Mouse (Mus musculus) liver, adult (tissue): Measurements from ENCODE around the gene Neo1.

Source experiments
- GATA4 ChIP-seq: IDR thresholded peaks from 2 replicates; pipeline ENCODE4 v1.6.1; 2014; ENCODE audit warnings: mild to moderate bottlenecking, low read length; ENCODE audit not compliant: insufficient replicate concordance

Neo1 gene

DNA sequence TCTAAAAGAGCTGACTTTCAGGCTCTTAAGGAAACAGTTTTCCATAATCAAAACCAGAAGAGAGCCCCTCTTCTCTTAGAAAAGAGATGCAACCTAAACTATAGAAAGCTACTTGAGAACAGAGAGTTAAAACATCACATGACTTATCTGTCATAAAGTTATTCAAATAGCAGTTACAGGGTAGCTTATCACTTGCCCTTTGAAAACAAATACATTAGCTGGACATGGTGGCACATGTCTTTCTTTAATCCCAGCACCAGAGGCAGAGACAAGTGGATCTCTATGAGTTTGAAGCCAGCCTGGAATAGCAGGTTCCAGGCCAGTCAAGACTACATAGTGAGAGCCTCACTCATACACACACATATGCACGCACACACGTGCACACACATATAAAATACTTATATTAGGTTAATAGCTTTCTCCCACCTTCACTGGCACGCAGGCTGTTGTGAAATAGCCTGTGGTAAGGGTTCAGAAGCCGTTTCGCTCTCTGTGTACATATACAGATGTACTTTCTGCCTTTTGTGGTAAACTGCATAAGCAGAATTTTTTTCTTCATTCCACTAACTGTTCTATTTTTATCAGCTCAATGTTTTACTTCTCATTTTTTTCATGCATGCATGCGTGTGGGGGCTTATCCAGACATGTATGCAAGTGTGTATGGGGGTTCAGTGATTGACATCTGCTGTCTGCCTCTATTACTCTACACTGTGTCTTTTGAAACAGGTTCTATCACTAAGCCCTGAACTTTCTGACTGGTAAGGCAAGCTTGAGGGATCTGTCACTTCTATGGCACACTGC, 144.2 kb downstream of the Neo1 start:
- TF ChIP-seq GATA4: no peak

DNA sequence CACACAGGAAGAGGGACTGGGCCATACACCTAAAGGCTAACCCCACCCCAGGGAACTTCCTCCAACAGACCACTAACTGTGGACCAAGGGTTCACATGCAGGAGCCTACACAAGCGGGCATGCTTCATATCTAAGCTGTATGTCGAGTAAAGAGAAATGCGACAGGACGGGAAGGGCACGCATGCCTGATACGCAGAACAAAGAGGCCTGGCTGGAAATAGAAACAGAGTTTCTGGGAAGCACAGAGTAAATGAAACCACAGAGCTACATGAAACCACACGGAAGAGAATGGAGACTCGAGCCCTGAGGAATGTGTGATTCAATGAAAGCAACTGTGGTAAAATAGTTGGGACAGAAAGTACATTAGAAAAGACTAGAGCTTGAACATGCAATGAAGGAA, 145.3 kb downstream of the Neo1 start:
- no peak for TF ChIP-seq GATA4

DNA sequence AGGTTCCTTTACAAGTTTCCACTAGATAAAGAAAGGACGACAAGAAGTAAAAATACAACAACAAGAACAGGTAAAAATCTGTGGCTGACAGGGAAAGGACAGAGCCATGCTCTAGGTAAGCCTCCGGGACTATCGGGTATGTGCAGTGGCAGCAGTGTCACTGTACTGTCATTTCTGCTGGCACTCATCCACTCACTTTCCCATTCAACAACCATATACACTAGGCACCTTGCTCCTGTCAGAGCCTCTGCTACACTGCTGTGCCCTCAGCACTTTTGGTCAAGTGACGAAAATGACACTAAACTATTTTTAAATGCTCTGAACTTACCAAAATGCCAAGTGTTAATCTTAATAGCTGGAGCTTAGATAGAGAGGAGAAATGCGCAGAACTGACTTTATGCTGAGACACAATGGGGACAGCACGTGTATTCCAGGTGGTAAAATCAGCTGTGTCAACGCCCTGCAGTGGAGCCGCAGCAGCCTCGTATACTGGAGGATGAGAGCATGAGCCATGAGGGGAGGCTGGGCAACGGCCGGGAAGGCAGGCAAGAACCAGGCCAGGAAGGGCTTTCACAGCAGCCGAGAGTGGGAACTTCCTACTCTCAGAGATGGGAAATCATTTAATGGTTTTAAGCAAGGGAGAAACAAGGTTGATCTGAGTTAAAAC, 146.3 kb downstream of the Neo1 start:
- no peak for TF ChIP-seq GATA4

DNA sequence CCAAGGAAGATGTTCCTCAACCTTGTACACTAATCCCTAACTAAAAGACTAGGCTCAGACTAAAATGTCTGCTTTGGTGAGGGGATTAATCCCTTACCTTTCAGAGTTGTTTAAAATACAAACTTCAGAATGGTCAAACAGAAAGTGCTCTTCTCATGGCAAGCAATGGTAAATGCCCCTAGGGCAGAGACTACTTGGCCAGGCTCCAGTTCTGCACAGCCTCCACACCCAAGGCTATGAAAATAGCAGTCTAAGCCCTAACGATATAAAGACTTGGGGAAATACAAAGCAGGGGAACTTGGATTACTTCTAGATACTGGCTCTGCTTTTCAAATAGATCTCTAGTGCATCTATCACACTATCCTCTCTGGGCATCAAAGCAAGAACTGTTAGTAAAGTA, 153.6 kb downstream of the Neo1 start:
- TF ChIP-seq GATA4: no peak

DNA sequence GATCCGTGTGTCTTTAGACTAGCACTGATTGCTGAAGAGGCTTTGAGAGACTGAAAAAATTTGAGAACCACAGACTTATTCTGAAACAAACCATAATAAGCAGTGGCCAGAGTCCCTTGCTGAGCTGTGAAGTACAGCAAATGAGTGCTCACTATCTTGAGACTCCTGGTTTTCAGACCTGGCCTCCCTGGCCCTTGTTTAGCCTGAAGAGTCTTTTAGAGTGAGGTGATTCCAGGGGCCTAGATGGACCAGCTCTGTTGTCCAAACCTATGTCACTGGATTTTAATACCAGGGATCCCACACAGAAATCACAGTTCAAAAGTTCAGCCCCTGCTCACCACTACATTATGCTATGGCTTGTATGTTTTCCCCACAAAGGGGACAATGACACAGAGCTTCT, 156.4 kb downstream of the Neo1 start:
- no peak for TF ChIP-seq GATA4

DNA sequence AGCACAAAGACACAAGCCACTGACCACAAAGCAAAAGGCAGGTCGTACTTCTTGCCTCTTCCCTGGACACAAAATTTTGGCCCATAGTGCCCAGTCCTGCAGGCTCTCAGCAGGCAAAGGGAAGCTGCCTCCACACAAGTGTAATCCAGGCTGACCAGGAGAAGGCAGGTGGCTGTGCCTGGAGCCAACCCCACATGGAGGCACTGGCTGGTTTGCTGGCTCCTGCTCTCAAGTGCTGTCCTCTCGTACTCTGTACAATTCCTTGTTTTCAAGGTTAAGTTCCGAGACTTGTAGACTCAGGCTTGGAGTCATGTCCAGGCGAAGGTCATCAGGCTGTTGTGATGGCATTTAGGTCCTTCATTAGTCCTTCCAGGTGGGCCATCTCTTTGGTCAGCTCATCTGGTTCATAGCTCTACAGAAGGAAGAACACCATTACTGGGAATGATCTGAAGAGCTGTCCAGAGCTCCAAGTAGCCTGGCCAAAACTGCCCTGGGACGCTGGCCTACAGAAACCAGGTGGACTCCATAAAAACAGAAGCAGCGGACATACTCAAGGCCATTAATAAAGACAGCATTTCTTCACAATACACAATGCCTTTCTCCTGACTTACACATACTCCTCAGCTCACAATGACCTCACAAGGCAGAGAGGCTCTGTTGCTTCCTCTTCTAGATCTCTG, 159.2 kb downstream of the Neo1 start:
- TF ChIP-seq GATA4: no peak

DNA sequence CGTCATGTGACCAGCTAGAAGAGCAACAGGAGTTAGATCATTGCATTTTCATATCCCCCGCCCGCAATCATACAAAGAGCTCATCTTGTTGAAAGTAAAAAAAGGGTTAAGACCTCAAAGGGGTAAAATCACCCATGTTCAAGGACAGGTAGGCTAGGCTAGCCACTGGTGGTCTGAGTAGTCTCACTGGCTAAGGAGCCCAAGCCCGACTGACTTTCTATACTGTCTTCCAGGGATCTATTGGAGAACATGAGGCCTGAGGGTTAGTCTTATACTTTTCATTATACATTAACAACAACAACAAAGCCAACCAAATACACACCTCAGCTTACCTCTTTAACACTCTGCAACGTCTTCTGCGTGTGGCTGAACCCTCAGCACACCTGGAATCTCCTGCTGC, 160.8 kb downstream of the Neo1 start:
- no peak for TF ChIP-seq GATA4

DNA sequence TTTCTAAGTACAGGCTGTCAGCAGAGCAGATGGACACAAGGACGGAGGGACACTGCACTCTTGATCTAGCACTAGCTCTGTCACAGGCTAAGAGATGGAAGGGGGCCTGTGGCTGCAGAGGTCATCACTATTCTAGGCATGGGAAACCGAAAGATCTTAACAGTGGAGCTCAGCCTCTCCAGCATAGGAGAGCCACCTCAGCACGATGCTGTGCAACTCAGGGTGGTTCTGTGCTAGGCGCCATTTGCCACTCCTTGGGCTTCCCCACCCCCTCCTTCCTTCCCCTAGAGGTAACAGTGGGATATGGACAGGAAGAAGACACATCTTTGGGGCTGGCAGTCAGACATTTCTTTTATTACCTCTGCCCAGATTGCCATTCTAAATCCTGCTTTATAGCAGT, 161.9 kb downstream of the Neo1 start:
- no peak for TF ChIP-seq GATA4

DNA sequence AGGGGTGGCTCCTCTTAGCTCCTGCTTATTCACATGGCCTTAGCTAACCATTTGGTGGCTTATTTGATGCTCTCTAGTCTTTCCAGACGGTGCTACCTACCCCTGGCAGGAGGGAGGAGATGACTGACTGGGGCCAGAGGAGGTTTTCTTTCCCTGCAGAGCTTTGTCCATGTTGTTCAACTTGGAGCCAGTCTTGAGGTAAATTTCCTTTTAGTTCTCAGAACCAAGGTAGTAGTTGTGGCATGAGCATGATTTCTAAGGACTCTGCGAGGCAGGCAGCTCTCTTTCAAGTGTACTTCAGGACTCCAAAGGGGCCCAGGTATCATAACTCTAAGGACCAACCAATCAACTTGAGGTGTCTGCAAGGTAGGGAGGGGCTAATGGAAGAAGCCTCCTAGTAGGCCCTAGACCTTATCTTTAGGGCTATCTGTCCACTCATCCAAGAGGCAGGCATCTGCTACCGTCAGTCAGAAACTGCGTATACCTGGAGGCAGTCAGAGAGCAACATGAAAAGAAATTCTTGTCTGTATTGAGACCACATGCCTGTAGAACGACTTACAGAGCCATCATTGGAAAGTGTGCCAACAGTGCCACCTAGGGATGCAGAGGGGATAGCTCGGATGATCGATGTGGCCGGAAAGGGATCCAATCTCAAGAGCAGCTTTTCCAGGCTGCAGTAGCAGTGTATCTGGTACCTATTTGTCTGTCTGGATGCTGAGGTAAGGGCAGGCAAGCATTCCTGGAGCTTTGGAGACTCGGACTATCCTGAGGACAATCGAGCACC, 162.5 kb downstream of the Neo1 start:
- TF ChIP-seq GATA4: no peak

DNA sequence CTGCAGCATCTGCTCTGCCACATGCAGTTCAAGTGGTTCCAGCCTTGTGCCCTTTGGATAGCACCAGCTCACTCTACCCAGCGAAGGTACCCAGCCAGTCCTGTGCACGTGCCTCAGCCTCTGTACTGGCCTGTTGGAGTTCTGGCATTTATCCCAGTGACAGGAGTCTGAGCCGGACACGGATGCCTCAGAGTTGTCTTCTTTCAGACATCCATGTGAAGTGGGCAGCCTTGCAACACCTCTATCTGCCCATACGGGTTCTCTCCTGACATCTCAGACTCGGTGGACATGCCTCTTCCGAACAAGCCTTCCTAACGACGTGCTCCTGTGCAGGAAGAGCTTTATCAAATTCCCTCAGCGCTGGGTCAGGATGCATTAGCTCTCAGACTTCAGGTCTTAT, 165.1 kb downstream of the Neo1 start:
- no peak for TF ChIP-seq GATA4

DNA sequence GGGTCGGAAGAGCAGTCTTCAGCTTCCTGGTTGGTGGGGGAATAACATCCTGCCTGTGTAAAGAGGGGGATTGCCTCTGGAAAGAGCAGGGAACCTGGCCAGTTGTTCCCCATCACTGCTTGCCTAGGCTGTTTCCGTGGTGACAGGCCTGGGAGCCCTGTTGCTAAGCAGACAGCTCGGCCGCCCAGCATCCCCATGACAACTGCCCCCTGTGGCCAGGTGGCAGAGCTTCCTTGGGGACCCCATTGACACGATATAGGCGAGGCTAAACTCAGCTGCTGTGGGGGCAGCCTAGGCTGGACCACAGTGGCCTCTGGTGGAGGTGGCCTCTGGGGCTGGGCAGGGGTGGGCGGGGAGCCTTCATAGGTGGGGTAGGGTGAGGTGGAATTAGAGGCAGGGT, 172.4 kb downstream of the Neo1 start:
- TF ChIP-seq GATA4: no peak

DNA sequence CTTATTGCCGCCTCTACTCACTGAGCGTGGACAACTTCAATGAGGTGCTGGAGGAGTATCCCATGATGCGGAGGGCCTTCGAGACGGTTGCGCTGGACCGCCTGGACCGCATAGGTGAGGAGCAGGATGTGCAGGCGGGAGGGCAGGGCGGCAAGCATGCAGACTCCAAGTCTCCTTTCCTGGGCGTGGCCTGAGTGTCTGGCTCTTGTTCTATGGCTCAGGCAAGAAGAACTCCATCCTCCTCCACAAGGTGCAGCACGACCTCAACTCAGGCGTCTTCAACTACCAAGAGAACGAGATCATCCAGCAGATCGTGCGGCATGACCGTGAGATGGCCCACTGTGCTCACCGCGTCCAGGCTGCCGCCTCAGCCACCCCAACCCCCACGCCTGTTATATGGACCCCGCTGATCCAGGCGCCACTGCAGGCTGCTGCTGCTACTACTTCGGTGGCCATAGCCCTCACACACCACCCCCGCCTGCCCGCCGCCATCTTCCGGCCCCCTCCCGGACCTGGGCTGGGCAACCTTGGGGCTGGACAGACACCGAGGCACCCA, 177.1 kb downstream of the Neo1 start:
- no peak for TF ChIP-seq GATA4

DNA sequence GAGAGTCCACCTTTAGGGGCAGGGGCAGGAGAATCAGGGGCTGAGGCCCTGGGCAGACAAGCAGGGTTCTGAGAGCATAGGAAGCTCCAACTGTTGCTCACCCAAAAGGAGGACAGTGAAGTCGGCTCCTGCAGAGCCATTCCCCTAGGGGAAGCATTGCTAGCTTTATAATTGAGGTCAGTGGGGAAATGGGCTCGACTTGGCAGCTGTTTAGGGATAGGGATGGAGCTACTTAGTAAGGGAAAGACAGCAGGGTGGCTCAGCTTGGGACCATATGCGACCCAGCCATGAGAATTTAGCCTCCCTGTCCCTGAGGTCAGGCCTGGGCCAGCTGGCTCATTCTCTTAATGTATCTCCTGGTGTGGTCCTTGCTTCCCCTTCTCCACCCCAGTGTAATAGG, 181.3 kb downstream of the Neo1 start:
- TF ChIP-seq GATA4: no peak

DNA sequence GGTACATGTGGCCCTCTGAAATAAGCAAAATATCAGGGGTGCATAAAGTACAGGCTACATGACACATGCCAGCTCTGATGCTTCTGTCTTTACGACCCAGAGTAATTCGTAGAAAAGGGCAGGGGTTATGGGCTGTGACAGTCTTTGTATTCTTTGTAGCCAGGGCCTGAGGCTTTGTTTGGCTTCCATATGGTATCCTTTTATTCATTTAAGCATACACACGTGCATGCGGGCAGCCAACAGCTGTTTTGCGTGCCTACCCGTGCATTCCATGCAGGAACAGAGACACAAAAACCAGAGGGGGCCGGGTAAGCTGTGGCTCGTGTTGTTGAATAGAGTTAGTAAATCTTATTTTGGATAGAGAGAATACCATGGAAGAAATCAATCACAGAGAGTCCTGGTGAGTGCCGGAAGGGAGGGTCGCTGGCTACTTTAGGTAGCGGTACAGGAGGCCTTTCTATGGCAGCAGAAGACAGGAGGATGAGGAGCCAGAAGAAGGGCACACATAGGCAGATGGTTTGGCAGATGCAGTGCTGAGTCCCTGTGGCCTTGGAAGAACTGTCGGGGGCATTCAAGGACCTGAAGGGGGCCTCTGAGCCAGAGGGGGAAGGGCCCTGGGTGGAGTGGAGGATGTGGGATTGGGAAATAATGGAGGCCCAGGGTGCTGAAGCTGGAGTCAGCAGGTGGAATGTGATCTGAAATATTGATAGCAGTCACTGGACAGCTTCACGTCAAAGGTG, 186.5 kb downstream of the Neo1 start:
- TF ChIP-seq GATA4: no peak

DNA sequence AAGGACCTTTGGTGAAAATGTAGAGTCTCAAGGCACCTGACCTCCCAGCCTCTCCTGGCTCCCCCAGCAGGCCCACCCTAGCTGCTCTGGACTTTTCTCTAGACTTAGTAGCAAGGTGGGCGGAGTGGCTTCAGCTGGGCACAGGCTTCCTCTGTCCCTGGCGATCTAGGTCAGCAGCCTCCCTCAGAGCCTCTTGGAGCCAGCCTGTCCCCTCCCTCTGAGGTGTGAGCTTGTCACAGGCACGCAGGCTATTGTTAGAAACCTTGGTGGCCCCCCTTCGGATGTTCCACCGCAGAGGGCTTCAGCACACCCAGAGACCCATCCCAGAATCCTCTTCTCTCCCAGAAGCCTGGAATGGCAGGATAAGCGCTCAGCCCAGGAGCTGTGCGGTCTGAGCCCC, 188.6 kb downstream of the Neo1 start:
- no peak for TF ChIP-seq GATA4

DNA sequence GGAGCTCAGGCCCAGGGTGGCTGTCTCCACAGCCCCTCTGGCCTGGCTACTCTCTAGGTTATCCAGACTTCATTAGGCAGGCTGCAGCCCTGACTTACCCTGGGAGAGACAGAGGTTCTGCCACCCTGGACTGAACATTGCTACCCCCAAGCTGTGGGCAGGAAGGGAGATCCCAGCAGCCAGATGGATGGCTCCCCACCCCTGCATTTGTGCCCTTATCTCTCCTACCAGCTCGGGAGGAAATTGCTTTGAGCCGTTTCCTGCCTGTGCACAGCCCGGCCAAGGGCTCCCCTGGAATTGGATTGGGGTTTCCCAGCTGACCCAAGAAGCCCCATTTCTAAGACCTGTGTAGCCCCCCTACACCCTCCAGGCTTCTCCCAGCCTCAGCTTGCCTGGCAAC, 189.2 kb downstream of the Neo1 start:
- peak; percentile 37; the same call in 1 of the 2 replicates for TF ChIP-seq GATA4
